Mouse (Mus musculus) ES-E14 (cell line): Measurements from ENCODE around the gene Serpina16. TPM values are rescaled to one million over a fixed set of nuclear protein-coding genes. Genes with fewer than 3 reads are reported as not detected.

ENCODE experiments used
- DNase-seq: peaks from one replicate; pipeline ENCODE4 v3.0.0-alpha.2; 2013; ENCODE audit warnings: low read depth, low spot score
- H3K27ac ChIP-seq: 2 replicates; pipeline ENCODE4 v1.5.1; 2012; ENCODE audit warnings: low read depth, mild to moderate bottlenecking, low read length, moderate library complexity, mixed read lengths; ENCODE audit not compliant: poor library complexity, insufficient read depth, severe bottlenecking
- H3K36me3 ChIP-seq: 2 replicates; pipeline ENCODE4 v1.6.1; 2012; ENCODE audit warnings: mild to moderate bottlenecking, low read length, moderate library complexity, mixed read lengths; ENCODE audit not compliant: control insufficient read depth, poor library complexity, insufficient read depth, severe bottlenecking
- H3K4me1 ChIP-seq, 2 experiments: fragments of 150-350 bp in 1 of 2; sonication (generic) in 1 of 2; 2 replicates each; pipeline ENCODE4 v1.6.1; 2012; ENCODE audit warnings: low read length in 2 of 2, mild to moderate bottlenecking in 1 of 2, mixed read lengths in 1 of 2; ENCODE audit not compliant: control insufficient read depth in 2 of 2, insufficient read depth in 2 of 2, poor library complexity in 1 of 2
- H3K4me3 ChIP-seq, 2 experiments: fragments of 150-350 bp in 1 of 2; sonication (generic) in 1 of 2; 2 replicates each; pipeline ENCODE4 v1.5.1; 2012; ENCODE audit warnings: low read length in 2 of 2, low read depth in 1 of 2, mild to moderate bottlenecking in 1 of 2, mixed read lengths in 1 of 2; ENCODE audit not compliant: insufficient read depth in 1 of 2, poor library complexity in 1 of 2, severe bottlenecking in 1 of 2
- H3K9ac ChIP-seq: 2 replicates; pipeline ENCODE4 v1.6.1; 2012; ENCODE audit warnings: low read depth, mild to moderate bottlenecking, low read length, mixed read lengths; ENCODE audit not compliant: poor library complexity, insufficient read depth, severe bottlenecking
- H3K9me3 ChIP-seq: fragments of 150-350 bp; sonication (generic); 2 replicates; pipeline ENCODE4 v1.6.1; 2012; ENCODE audit warnings: low read depth, mild to moderate bottlenecking, low read length; ENCODE audit not compliant: control insufficient read depth, insufficient read depth
- CHD2 ChIP-seq: IDR thresholded peaks from 2 replicates; pipeline ENCODE4 v1.6.1; 2014; ENCODE audit warnings: mild to moderate bottlenecking, low read depth, low read length, inconsistent platforms
- HCFC1 ChIP-seq: IDR thresholded peaks from 2 replicates; pipeline ENCODE4 v1.6.1; 2012; ENCODE audit warnings: low read length, inconsistent platforms, borderline replicate concordance; ENCODE audit not compliant: insufficient read depth
- MAFK ChIP-seq: IDR thresholded peaks from 2 replicates; pipeline ENCODE4 v1.6.1; 2014; ENCODE audit warnings: mild to moderate bottlenecking, low read depth, low read length, inconsistent platforms; ENCODE audit not compliant: insufficient read depth
- ZC3H11A ChIP-seq: IDR thresholded peaks from 2 replicates; pipeline ENCODE4 v1.6.1; 2012; ENCODE audit warnings: low read depth, mild to moderate bottlenecking, inconsistent platforms, low read length, borderline replicate concordance
- ZNF384 ChIP-seq: IDR thresholded peaks from 2 replicates; pipeline ENCODE4 v1.6.1; 2012; ENCODE audit warnings: low read depth, low read length, inconsistent platforms
- in situ Hi-C, 2 experiments: fragments of 600-800 bp; cut with MboI; formaldehyde crosslinking; loops; one replicate each; pipeline ENCODE4 v1.15.1; 2025; ENCODE audit warnings: low sequenced_read_pairs in 2 of 2, inconsistent platforms in 1 of 2; ENCODE audit not compliant: unreplicated experiment in 2 of 2
- total RNA-seq: library from RNA; depleted of rRNA; stranded (reverse); fragments of 300-350 nt; gene quantifications from 2 replicates; pipeline ENCODE4 v1.2.3, GENCODE M21; 2012

Gene Serpina16
- total RNA-seq, 1 experiment: not detected

- Histone ChIP-seq H3K9me3 (no peaks in the 10 kb centered on the region), H3K9ac (no peak overlapping the region), H3K4me3 (no peak overlapping the region), H3K36me3 (no peaks in the 10 kb centered on the region), H3K4me1 (no peaks in the 10 kb centered on the region), H3K27ac (no peak overlapping the region)
- in situ Hi-C loops: no loop called here
- DNase-seq: no peak
- no peak for TF ChIP-seq MAFK
- no peak for TF ChIP-seq HCFC1
- TF ChIP-seq ZNF384: no peak
Measured at GRCm38 (mm10) chr12:103655123-103656044, 20.6 kb downstream of the Serpina16 start.

GRCm38 (mm10) chr12:103653836-103654235 is 22.1 kb downstream of the Serpina16 start:
- H3K4me3 ChIP-seq: no peak overlapping the region
- no peaks in the 10 kb centered on the region for H3K9me3 ChIP-seq
- no peaks in the 10 kb centered on the region for H3K36me3 ChIP-seq
- in situ Hi-C loops: no loop called here
- H3K27ac ChIP-seq: no peak overlapping the region
- no peak for DNase-seq
- H3K9ac ChIP-seq: no peak overlapping the region
- TF ChIP-seq ZC3H11A (no peak), CHD2 (no peak), MAFK (no peak), HCFC1 (no peak), ZNF384 (no peak)
- H3K4me1 ChIP-seq: no peaks in the 10 kb centered on the region

GRCm38 (mm10) chr12:103646314-103646713 is 29.6 kb downstream of the Serpina16 start:
- in situ Hi-C loops: no loop called here
- H3K9ac ChIP-seq: no peak overlapping the region
- no peak overlapping the region for H3K27ac ChIP-seq
- no peak for TF ChIP-seq MAFK
- no peak for TF ChIP-seq ZNF384
- no peak for TF ChIP-seq ZC3H11A
- TF ChIP-seq CHD2: no peak
- TF ChIP-seq HCFC1: no peak
- no peaks in the 10 kb centered on the region for H3K36me3 ChIP-seq
- H3K4me1 ChIP-seq: no peaks in the 10 kb centered on the region
- DNase-seq: no peak
- H3K9me3 ChIP-seq: no peaks in the 10 kb centered on the region
- H3K4me3 ChIP-seq: no peak overlapping the region

DNA sequence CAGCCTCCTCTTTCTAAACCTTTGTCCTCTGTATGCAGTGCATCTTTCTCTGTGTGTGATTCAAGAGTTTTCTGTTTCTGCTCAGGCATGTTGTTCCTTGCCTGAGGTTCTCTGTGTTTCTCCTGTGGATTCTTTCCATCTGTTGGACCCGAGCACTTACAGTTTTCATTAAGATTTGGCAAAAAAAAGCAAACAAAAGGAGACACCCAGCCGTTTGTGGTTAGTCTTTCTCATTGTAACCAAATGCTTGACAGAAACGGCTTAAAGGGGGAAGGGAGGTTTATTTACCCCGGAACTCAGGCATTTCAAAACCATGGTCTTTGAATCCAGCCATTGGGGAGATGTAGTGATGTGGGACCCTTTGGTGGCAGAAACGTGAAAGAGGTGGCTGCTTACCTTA is 31.3 kb downstream of the Serpina16 start:
- no peak for DNase-seq
- H3K36me3 ChIP-seq: no peaks in the 10 kb centered on the region
- H3K27ac ChIP-seq: no peak overlapping the region
- H3K9me3 ChIP-seq: no peaks in the 10 kb centered on the region
- in situ Hi-C loops: no loop called here
- H3K9ac ChIP-seq: no peak overlapping the region
- no peak overlapping the region for H3K4me3 ChIP-seq
- TF ChIP-seq ZNF384 (no peak), ZC3H11A (no peak), MAFK (no peak), HCFC1 (no peak), CHD2 (no peak)
- H3K4me1 ChIP-seq: no peaks in the 10 kb centered on the region

DNA sequence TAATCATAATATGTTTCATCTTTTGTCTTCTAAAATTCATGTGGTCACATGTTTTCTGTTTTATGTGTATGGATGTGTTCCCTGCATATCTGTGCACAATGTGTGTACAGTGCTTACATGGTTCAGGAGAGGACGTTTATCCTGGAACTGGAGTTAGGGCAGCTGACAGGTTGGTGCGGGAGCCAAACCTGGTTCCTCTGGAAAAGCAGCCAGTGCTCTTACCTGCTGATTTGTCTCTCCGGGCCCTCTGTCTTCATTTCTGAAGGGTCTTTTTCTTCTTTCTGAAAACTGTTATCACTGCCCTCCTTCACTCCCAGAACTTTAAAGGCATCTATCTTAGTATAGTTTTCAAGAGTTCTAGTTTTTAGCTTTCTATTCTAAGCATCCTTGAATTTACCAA is 32.1 kb downstream of the Serpina16 start:
- Histone ChIP-seq H3K36me3 (no peaks in the 10 kb centered on the region), H3K9ac (no peak overlapping the region), H3K27ac (no peak overlapping the region), H3K4me3 (no peak overlapping the region), H3K4me1 (no peaks in the 10 kb centered on the region), H3K9me3 (no peaks in the 10 kb centered on the region)
- TF ChIP-seq ZC3H11A: no peak
- no peak for TF ChIP-seq HCFC1
- no peak for TF ChIP-seq ZNF384
- TF ChIP-seq CHD2: no peak
- TF ChIP-seq MAFK: no peak
- in situ Hi-C loops: no loop called here
- no peak for DNase-seq
